Mouse (Mus musculus) megakaryocyte, embryonic 14.5 days (primary cell): ENCODE measurements around the gene Ugp2. TPM values are rescaled to one million over a fixed set of nuclear protein-coding genes. Genes with fewer than 3 reads are reported as not detected.

Experiments used
- H3K27me3 ChIP-seq: replicated peaks from 2 replicates; pipeline ENCODE3; 2012; ENCODE audit warnings: inconsistent platforms
- H3K36me3 ChIP-seq: replicated peaks from 2 replicates; pipeline ENCODE3; 2012; ENCODE audit warnings: low read length, inconsistent platforms, mixed read lengths
- H3K4me1 ChIP-seq: 2 replicates; pipeline ENCODE4 v1.6.1; 2012; ENCODE audit warnings: inconsistent platforms
- H3K4me3 ChIP-seq: replicated peaks from 2 replicates; pipeline ENCODE3; 2012; ENCODE audit warnings: moderate library complexity, mild to moderate bottlenecking, inconsistent platforms
- H3K9me3 ChIP-seq: 2 replicates; pipeline ENCODE4 v1.6.1; 2012; ENCODE audit warnings: inconsistent platforms
- FLI1 ChIP-seq: IDR thresholded peaks from 2 replicates; pipeline ENCODE4 v1.6.1; 2012; ENCODE audit warnings: low read length, inconsistent platforms, mixed read lengths
- GATA1 ChIP-seq: IDR thresholded peaks from 3 replicates; pipeline ENCODE4 v1.6.1; 2012; ENCODE audit warnings: mixed read lengths, low read length, inconsistent platforms, borderline replicate concordance
- polyA plus RNA-seq: library from polyadenylated mRNA; stranded (reverse); fragments of >175 nt; gene quantifications from 2 replicates; pipeline ENCODE4 v1.2.3, GENCODE M21; 2012; ENCODE audit warnings: low replicate concordance; ENCODE audit not compliant: insufficient read depth

Gene Ugp2
- polyA plus RNA-seq, 1 experiment = 7.8 TPM

DNA sequence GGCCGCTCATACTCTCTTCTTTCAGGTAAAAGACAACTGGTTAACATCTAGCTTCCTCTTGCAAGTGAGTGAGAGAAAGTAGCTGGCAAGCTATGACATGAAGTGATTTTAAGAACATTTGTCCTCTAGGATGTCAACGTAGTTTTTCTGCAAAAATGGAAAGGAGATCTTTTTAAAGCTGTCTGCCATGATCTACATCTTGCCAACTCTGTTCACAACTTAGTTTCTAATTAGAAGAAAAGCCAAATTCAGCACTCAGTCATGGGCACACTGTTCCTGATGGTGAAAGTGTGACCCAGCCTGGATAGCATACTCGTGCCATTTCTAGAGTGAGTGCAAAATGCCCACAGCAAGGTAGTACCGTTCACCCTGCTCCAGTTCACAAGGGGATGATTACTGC lies 31.9 kb downstream of the Ugp2 start:
- H3K4me1 ChIP-seq = peaks cover 5% of the 10 kb centered on the region; the same call in 1 of the 2 replicates
- H3K27me3 ChIP-seq = no peaks in the 10 kb centered on the region
- peaks cover 40% of the 10 kb centered on the region for H3K36me3 ChIP-seq
- H3K9me3 ChIP-seq = no peaks in the 10 kb centered on the region
- no peak for TF ChIP-seq GATA1
- no peak for TF ChIP-seq FLI1
- H3K4me3 ChIP-seq = no peak overlapping the region

DNA sequence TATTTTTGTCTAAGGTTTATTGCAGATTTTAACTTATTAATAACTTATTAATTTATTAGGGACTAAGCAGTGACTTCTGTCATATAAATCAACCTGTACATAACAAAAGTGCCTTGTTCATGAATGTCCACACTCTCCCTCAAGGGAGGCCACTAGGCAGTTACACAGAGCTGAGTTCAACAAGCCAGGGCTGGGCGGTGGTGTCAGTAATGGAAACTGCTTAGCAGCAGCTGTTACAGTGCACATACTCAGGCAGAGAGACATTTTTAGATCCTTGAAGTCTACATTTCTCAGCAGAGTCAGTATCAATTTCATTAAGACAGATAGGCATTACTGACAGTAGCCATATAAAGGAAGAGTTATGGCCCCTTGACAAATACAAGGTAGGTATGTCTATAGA lies 33.1 kb downstream of the Ugp2 start:
- Histone ChIP-seq H3K27me3 (no peaks in the 10 kb centered on the region), H3K36me3 (peaks cover 38% of the 10 kb centered on the region), H3K4me1 (peaks cover 4% of the 10 kb centered on the region; the same call in 1 of the 2 replicates), H3K9me3 (no peaks in the 10 kb centered on the region), H3K4me3 (no peak overlapping the region)
- no peak for TF ChIP-seq GATA1
- TF ChIP-seq FLI1 = no peak

DNA sequence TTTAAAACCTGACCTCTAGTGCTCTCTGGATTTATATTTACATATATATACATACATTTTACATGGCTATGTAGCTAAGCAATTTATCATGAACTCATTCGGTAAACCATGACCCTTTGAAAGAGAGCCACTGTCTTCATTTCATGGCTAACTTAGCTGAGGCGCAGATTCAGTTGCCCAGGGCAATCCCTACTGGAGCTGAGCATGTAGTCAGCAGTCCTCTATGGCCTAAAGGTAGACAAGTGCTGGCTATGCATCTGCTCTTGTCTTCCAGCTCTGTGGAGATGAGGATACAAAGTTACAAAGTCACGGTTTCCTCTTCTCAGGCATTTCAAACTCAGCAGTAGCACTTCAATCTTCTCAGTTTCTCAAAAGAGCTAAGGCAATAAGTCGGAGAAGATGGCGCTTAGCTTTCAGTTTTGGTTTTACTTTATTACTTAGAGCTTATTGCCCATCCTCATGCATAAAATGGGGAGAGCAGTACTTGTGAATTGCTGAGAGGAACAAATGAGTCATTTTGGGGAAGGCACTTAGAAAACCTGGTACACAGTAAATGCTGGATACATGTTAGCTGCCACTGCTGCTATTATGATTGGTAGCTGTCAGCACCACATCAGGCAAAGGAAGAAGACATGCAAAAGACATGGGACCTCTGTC lies 38.2 kb downstream of the Ugp2 start:
- no peak overlapping the region for H3K4me3 ChIP-seq
- no peaks in the 10 kb centered on the region for H3K27me3 ChIP-seq
- H3K36me3 ChIP-seq = peaks cover 64% of the 10 kb centered on the region
- TF ChIP-seq FLI1 (no peak), GATA1 (no peak)
- no peaks in the 10 kb centered on the region for H3K9me3 ChIP-seq
- H3K4me1 ChIP-seq = peaks cover 17% of the 10 kb centered on the region

DNA sequence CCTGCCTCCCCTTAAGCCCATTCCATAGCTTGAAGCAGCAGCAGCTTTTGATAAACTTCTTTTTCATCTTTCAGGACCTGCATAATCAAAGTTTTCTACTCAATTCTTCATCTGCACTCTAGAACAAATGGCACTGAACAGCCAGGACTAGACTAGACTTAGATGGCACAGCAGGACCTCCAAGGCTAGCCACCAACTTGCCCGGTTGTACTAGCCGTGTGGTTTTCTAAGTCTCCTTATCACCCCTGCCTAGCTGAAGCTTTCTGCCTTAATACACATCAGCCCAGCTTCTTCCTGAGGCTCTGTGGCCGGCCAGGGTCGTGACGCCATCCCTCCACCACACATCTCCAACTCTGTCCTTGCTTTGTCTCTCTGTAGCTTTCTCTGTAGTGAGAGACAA lies 42.9 kb downstream of the Ugp2 start:
- Histone ChIP-seq H3K27me3 (no peaks in the 10 kb centered on the region), H3K4me3 (no peak overlapping the region), H3K36me3 (peaks cover 92% of the 10 kb centered on the region), H3K9me3 (no peaks in the 10 kb centered on the region), H3K4me1 (peaks cover 20% of the 10 kb centered on the region)
- TF ChIP-seq FLI1 (no peak), GATA1 (no peak)

DNA sequence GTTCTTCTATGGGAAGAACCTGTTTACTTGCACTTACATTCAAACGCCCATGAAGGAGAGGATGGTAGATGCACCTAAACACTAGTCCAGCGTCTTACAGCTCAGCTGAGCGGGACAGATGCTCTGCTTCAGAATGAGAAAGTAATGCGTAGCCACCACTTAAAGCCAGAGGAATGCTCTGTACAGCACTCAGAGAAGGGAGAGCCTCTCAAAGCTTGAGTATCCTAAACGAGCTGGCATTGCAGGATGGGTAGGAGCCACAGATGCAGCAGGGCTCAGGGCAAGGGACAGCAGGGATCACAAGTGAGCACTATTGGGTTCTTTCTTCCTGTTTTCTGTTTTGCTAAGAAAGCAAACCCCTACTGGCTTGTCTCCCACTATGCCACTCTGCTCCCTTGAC lies 43.5 kb downstream of the Ugp2 start:
- H3K36me3 ChIP-seq = peaks cover 92% of the 10 kb centered on the region
- TF ChIP-seq GATA1 = no peak
- no peak for TF ChIP-seq FLI1

DNA sequence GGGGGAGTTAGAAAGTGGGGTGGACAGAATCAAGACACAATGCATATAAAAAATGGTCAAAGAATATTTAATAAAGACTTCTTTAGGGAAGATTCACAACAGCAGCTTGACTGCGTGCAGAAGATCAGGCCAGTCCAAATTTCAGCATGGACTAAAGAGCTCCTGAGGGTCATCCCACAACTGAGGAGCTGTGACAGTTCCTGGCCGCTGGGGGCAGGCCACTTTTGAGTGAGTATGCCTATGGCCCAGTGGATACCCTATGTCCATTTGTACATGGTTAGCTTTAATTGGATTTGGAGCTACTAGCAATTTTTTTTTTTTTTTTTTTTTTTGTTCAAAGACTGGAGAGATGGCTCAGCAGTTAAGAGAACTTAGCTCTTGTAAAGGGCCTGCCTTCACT lies 44.2 kb downstream of the Ugp2 start:
- no peak overlapping the region for H3K4me3 ChIP-seq
- no peaks in the 10 kb centered on the region for H3K9me3 ChIP-seq
- TF ChIP-seq GATA1 (no peak), FLI1 (no peak)
- H3K36me3 ChIP-seq = peaks cover 92% of the 10 kb centered on the region
- no peaks in the 10 kb centered on the region for H3K27me3 ChIP-seq
- H3K4me1 ChIP-seq = peaks cover 17% of the 10 kb centered on the region

More for the DNA sequence above, 43.5 kb downstream of the Ugp2 start:
- Histone ChIP-seq H3K9me3 (no peaks in the 10 kb centered on the region), H3K4me3 (no peak overlapping the region), H3K27me3 (no peaks in the 10 kb centered on the region), H3K4me1 (peaks cover 14% of the 10 kb centered on the region)

DNA sequence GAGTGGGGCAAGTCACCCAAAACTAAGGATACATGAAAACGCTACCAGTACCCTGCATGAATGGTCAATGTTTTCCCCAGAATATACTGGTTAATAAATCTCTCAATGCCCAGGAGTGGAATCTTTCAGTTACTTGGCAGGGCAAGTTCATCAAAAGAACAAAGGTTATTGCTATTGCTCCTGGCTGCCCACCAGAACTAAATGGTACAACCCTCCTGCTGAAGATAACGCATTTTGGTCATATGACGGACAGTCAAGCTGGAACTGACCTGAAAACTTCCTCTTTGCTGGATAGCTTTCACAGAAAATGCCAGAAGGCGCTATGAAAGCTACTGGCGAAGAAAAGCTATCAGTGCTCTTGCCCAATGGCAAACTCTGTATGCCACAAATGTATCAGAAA lies 45.2 kb downstream of the Ugp2 start:
- Histone ChIP-seq H3K4me3 (no peak overlapping the region), H3K36me3 (peaks cover 94% of the 10 kb centered on the region), H3K9me3 (no peaks in the 10 kb centered on the region), H3K4me1 (peaks cover 17% of the 10 kb centered on the region), H3K27me3 (no peaks in the 10 kb centered on the region)
- TF ChIP-seq FLI1 = no peak
- no peak for TF ChIP-seq GATA1

DNA sequence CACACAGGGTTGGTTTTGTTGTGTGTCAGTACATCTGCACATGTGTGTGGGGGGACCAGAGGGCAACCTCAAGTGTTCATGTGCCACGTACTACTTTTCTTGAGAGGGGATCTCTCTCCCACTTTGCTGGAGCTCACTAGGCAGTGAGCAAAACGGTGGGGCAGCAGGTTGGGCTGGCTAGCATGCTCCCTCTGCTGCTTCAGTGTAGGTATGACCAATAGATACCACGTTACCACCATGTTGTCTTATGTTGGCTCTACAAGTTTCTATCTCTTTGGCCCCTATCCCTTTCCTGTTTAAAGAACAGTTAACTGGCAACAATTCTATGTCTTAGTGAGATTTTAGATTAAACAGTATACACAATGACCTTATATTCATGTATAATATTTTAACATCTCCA lies 48.7 kb downstream of the Ugp2 start:
- Histone ChIP-seq H3K27me3 (no peaks in the 10 kb centered on the region), H3K9me3 (no peaks in the 10 kb centered on the region), H3K36me3 (peaks cover 92% of the 10 kb centered on the region), H3K4me1 (peaks cover 3% of the 10 kb centered on the region), H3K4me3 (no peak overlapping the region)
- TF ChIP-seq GATA1 (no peak), FLI1 (no peak)

DNA sequence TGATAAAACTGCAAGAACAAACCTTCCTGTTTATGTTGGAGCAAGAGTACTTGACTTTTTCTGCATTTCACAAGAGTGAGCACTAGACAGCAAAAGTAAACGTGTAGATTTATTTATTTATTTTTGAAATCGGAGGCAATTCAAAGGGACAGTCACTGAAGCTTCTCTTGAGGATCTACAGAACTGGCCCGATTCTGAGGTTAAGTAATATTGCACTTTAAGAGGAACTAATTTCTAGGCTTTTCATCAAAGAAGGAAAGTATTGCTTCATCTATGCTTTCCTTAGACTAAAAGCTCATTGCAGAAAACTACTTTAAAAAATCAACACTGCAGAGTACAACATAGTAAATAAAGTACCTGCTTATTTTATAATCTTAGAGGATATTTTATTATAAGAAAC lies 49.4 kb downstream of the Ugp2 start:
- peaks cover 3% of the 10 kb centered on the region; the same call in 1 of the 2 replicates for H3K4me1 ChIP-seq
- no peaks in the 10 kb centered on the region for H3K27me3 ChIP-seq
- TF ChIP-seq FLI1 (no peak), GATA1 (no peak)
- H3K9me3 ChIP-seq = no peaks in the 10 kb centered on the region
- H3K4me3 ChIP-seq = no peak overlapping the region
- H3K36me3 ChIP-seq = peaks cover 93% of the 10 kb centered on the region

DNA sequence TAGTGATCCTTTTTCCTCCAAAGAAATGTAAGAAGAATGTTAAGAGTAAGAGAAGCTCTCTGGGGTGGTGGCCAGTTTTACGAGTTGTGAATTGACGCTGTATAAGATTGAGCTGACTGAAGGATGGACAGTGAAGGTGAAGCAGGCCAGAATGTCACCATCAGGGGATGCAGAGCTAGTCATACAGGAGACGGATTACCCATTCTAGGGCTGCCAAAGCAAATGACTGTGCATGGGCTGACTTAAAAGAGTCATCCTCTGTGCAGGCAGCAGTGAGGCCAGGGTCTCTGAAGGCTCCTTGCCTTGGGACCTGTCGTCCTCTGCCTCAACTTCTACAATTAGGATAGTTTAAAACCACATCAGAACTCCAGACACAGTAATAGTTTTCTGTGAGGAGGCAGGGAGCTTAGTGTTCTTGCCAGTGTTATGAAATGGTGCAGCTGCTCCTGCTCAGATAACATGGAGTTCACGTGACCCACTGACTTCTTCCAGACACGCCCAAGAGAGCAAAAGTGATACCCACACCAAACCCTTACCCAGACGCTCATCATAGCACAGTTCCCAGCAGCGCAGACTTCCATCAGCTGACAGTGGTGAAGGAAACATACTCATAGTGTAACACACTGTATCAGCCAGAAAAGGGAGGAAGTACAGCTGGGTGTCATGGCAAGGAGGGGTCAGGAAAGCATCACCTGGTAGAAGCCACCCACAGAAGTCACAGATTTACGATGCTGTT lies 56.9 kb downstream of the Ugp2 start:
- Histone ChIP-seq H3K36me3 (peaks cover 97% of the 10 kb centered on the region), H3K4me3 (no peak overlapping the region), H3K4me1 (0 out of 2 replicates have a peak, but pooled peaks cover 7% of the 10 kb centered on the region), H3K9me3 (no peaks in the 10 kb centered on the region), H3K27me3 (no peaks in the 10 kb centered on the region)
- no peak for TF ChIP-seq FLI1
- no peak for TF ChIP-seq GATA1
